Mouse (Mus musculus): ENCODE measurements around the gene Cmpk1. TPM values are rescaled to one million over a fixed set of nuclear protein-coding genes. Genes with fewer than 3 reads are reported as not detected.

Gene Cmpk1
- polyA plus RNA-seq (2012; rRNA removed), result 9.0 and 13.6 TPM in 2 replicates

DNA sequence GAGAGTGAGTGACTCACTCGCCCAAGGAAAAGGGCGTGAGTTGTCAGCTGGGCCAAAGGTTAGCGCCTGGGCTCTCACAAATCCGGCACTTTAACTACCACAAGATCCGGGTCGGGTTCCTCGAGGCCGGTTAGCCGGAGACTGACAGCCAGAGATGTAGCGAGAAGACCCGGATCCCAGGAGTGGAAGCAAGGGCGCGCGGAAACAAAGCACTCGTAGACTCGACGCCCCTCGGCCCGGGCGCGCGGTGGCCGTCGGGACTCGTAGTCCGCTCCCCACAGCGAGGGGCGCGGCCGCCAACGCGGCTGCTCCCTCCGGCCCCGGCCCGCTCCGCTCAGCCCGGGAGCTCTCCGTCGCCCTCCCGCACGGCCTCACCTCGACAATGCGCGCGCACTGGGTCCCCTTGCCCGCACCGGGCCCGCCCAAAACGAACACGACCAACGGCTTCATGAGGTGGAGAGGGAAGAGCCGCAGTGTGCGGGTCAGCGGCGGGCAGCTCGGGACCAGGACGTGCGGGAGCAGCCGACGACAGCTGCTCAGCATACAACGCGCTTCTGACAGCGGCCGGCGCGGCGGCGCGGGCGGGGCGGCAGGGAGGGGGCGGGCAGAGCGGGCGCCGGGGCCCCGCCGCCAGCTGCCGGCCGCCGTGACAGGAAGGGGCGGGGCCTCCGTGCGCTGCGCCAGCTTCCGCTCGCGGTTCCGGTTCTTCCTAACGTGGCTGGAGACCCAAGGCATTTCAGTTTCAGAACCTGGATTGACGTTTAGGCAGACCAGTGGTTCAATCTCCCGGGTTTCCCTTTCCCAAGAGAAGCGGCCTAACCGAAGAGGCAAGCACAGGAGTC is at the start of gene Cmpk1:
Gene Cmpk1, minus strand, starts transcription at position 651 of the 842 bp plus-strand sequence.
- Histone ChIP-seq H3K27me3 (ENCODE audit: control insufficient read depth, insufficient read depth, low read length) (no peaks in the 10 kb centered on the region), H3K27ac (ENCODE audit: insufficient read depth, low read length) (peak within 1 kb of the TSS; percentile 99), H3K36me3 (ENCODE audit: control insufficient read depth, insufficient read depth, low read length) (no peaks in the 10 kb centered on the region), H3K4me3 (ENCODE audit: extremely low read depth, insufficient read depth, insufficient read length) (peak within 1 kb of the TSS; percentile 99), H3K4me1 (ENCODE audit: control insufficient read depth, insufficient read depth, insufficient read length) (peaks cover 3% of the 10 kb centered on the region; the same call in 1 of the 2 replicates)
- TF ChIP-seq CTCF (IDR thresholded peaks at IDR 0.05; ENCODE audit: extremely low read depth, insufficient read depth, insufficient read length, insufficient replicate concordance), result no peak
- WGBS, result under 1% methylated on average over 92 of the region's 93 CpGs
- DNase-seq (ENCODE audit: low read depth in 1 of 2, low spot score in 2 of 2), result peak; percentile 54 to 82

DNA sequence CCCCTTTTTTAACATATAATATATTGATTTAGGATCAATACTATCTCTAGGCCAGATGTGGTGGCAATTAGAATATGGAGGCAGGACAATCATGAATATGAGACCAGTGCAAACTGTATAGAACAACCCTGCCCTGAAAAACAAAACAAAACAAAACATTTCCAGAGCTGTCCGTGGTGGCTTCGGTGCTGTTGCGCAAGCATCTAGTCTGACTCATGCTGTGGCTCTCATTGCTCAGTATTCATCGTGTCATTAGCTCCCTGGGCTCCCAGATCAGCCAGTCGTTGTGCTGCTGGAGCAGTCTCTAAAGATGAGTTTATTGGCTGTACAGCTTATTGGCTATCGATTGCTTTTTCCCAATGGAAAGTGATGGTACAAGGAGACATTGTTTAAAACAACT is 48.0 kb upstream of the Cmpk1 start:
- Histone ChIP-seq H3K4me3 (ENCODE audit: extremely low read depth, insufficient read depth, insufficient read length) (no peak overlapping the region), H3K4me1 (ENCODE audit: control insufficient read depth, insufficient read depth, insufficient read length) (no peaks in the 10 kb centered on the region), H3K27me3 (ENCODE audit: control insufficient read depth, insufficient read depth, low read length) (no peaks in the 10 kb centered on the region), H3K27ac (ENCODE audit: insufficient read depth, low read length) (no peak overlapping the region), H3K36me3 (ENCODE audit: control insufficient read depth, insufficient read depth, low read length) (no peaks in the 10 kb centered on the region)
- TF ChIP-seq CTCF (IDR thresholded peaks at IDR 0.05; ENCODE audit: extremely low read depth, insufficient read depth, insufficient read length, insufficient replicate concordance), result no peak
- TF ChIP-seq POLR2A (IDR thresholded peaks at IDR 0.05; ENCODE audit: low read depth, low read length), result no peak
- 71% methylated on average over 6 of the region's 6 CpGs for WGBS
- no peak for DNase-seq (ENCODE audit: low read depth in 1 of 2, low spot score in 2 of 2)

DNA sequence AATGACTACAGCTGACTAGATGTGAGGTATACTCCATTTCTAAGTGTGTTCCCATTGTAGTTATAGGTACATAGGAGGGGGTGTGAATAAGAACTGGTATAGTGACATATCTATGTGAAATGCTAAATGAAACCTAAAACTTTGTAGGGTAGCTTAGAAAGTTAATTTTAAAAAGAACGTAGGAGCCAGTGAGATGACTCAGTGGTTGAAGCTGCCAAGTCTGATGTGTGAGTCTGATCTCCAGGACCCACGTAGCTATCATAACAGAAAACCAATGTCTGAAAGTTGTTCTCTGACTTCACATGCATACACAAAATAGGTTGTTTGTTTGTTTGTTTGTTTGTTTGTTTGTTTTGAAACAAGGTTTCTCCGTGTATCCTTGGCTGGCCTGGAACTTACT is 33.0 kb upstream of the Cmpk1 start:
- no peak overlapping the region for H3K4me3 ChIP-seq (ENCODE audit: extremely low read depth, insufficient read depth, insufficient read length)
- no peaks in the 10 kb centered on the region for H3K36me3 ChIP-seq (ENCODE audit: control insufficient read depth, insufficient read depth, low read length)
- H3K4me1 ChIP-seq (ENCODE audit: control insufficient read depth, insufficient read depth, insufficient read length), result no peaks in the 10 kb centered on the region
- DNase-seq (ENCODE audit: low read depth in 1 of 2, low spot score in 2 of 2), result no peak
- H3K27me3 ChIP-seq (ENCODE audit: control insufficient read depth, insufficient read depth, low read length), result no peaks in the 10 kb centered on the region
- no peak overlapping the region for H3K27ac ChIP-seq (ENCODE audit: insufficient read depth, low read length)
- no peak for TF ChIP-seq POLR2A (IDR thresholded peaks at IDR 0.05; ENCODE audit: low read depth, low read length)
- no peak for TF ChIP-seq CTCF (IDR thresholded peaks at IDR 0.05; ENCODE audit: extremely low read depth, insufficient read depth, insufficient read length, insufficient replicate concordance)
- 95% methylated on average over 3 of the region's 3 CpGs for WGBS

DNA sequence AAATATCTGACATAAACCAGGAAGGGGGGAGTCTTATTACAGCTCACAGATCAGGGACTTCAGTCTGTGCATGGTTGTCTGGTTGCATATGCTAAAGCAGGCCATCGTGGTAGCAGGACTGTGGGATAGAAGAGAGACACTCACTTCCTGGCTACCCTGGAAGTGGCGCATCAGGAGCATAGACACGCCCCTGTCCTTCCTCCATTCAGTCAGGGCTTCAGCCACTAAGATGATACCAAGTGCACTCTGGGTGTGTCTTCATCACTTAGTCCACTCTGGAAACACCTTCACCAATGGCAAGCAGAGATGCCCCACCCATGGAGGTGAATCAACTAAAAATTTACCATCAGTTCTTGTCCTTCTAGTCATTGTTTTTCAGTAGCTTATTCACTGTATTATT is 27.2 kb upstream of the Cmpk1 start:
- Histone ChIP-seq H3K27ac (ENCODE audit: insufficient read depth, low read length) (no peak overlapping the region), H3K4me3 (ENCODE audit: extremely low read depth, insufficient read depth, insufficient read length) (no peak overlapping the region), H3K36me3 (ENCODE audit: control insufficient read depth, insufficient read depth, low read length) (no peaks in the 10 kb centered on the region), H3K27me3 (ENCODE audit: control insufficient read depth, insufficient read depth, low read length) (no peaks in the 10 kb centered on the region), H3K4me1 (ENCODE audit: control insufficient read depth, insufficient read depth, insufficient read length) (no peaks in the 10 kb centered on the region)
- no peak for DNase-seq (ENCODE audit: low read depth in 1 of 2, low spot score in 2 of 2)
- WGBS, result 89% methylated on average over 3 of the region's 3 CpGs
- TF ChIP-seq POLR2A (IDR thresholded peaks at IDR 0.05; ENCODE audit: low read depth, low read length) (no peak), CTCF (IDR thresholded peaks at IDR 0.05; ENCODE audit: extremely low read depth, insufficient read depth, insufficient read length, insufficient replicate concordance) (no peak)

DNA sequence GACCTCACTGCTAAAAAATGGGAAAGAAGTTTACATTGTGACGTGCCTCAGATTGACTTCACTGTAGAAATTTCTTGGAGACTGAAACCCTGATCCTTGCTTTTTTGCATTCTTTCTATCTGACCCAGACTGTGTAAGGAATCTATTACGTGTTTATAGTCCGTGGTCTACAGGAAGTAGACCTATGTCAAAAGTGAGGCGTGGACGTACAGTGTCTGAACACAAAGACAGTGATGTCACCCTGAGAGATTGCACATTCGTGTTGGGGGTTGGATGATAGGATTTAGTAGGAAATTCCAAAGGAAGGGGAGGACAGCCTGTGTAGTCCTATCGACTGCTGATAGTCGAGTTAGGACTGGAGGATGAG is 13.4 kb upstream of the Cmpk1 start:
- TF ChIP-seq CTCF (IDR thresholded peaks at IDR 0.05; ENCODE audit: extremely low read depth, insufficient read depth, insufficient read length, insufficient replicate concordance) (no peak), POLR2A (IDR thresholded peaks at IDR 0.05; ENCODE audit: low read depth, low read length) (no peak)
- Histone ChIP-seq H3K36me3 (ENCODE audit: control insufficient read depth, insufficient read depth, low read length) (no peaks in the 10 kb centered on the region), H3K27me3 (ENCODE audit: control insufficient read depth, insufficient read depth, low read length) (no peaks in the 10 kb centered on the region), H3K27ac (ENCODE audit: insufficient read depth, low read length) (no peak overlapping the region), H3K4me3 (ENCODE audit: extremely low read depth, insufficient read depth, insufficient read length) (peak overlapping the region; percentile 87), H3K4me1 (ENCODE audit: control insufficient read depth, insufficient read depth, insufficient read length) (no peaks in the 10 kb centered on the region)
- WGBS, result 2% methylated on average over 8 of the region's 8 CpGs
- no peak for DNase-seq (ENCODE audit: low read depth in 1 of 2, low spot score in 2 of 2)

DNA sequence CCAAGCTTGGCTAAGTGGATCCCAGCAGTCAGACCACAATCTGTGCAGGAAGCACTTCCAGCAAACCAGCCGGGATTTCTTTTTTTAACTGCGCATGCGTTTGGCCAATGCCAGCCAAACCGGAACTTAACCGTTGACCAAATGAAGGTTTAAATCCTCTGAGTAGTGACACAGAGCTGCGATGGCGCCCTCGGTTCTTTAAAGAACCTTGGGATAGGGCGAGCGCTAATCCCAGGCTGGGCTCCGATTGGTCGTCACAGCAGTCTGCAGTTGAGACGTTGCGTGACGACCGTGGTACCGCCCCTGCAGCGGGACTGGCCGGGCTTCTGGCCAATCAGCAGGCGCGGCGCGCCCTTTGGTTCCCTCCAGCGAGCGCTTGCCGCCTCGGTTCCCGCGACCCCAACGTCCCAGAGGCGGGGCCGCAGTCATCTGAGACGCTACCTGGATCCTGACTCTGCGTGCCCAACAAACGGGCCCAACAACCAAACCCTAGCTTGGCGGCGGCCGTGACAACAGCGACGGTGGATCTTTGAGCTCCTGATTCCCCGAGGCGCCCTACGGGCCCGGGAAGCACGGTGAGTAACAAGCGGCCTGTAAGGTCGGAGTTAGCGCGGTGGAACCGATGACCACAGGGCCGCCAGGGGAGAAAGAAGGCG is 12.9 kb upstream of the Cmpk1 start, which contains the start of gene Stil:
Gene Stil, plus strand, starts transcription at position 387 of the 656 bp plus-strand sequence.
- no peaks in the 10 kb centered on the region for H3K27me3 ChIP-seq (ENCODE audit: control insufficient read depth, insufficient read depth, low read length)
- peak within 1 kb of the TSS; percentile 87 for H3K4me3 ChIP-seq (ENCODE audit: extremely low read depth, insufficient read depth, insufficient read length)
- no peaks in the 10 kb centered on the region for H3K36me3 ChIP-seq (ENCODE audit: control insufficient read depth, insufficient read depth, low read length)
- peak; percentile 14; the same call in 1 of the 2 replicates for TF ChIP-seq POLR2A (IDR thresholded peaks at IDR 0.05; ENCODE audit: low read depth, low read length)
- no peak for TF ChIP-seq CTCF (IDR thresholded peaks at IDR 0.05; ENCODE audit: extremely low read depth, insufficient read depth, insufficient read length, insufficient replicate concordance)
- H3K4me1 ChIP-seq (ENCODE audit: control insufficient read depth, insufficient read depth, insufficient read length), result no peaks in the 10 kb centered on the region
- WGBS, result under 1% methylated on average over 52 of the region's 52 CpGs
- peak within 1 kb of the TSS; percentile 91 for H3K27ac ChIP-seq (ENCODE audit: insufficient read depth, low read length)
- peak; percentile 92 to 93 for DNase-seq (ENCODE audit: low read depth in 1 of 2, low spot score in 2 of 2)

DNA sequence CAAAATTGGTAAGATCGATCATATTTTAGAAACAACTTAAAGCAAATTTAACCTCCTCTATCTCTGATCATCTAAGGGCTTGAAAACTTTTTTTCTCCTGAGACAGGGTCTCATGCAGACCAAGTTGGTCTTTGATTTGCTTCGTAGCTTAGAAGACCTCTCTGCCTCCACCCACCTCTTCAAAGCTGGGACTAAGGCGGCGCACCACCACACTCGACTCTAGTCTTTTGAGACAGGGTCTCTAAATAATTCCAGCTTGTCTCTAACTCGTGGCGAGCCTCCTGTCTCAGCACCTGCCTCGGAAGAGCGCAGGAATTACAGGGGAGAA is 12.4 kb upstream of the Cmpk1 start:
- no peak for TF ChIP-seq POLR2A (IDR thresholded peaks at IDR 0.05; ENCODE audit: low read depth, low read length)
- TF ChIP-seq CTCF (IDR thresholded peaks at IDR 0.05; ENCODE audit: extremely low read depth, insufficient read depth, insufficient read length, insufficient replicate concordance), result no peak
- WGBS, result 11% methylated on average over 9 of the region's 9 CpGs
- Histone ChIP-seq H3K27me3 (ENCODE audit: control insufficient read depth, insufficient read depth, low read length) (no peaks in the 10 kb centered on the region), H3K4me1 (ENCODE audit: control insufficient read depth, insufficient read depth, insufficient read length) (no peaks in the 10 kb centered on the region), H3K36me3 (ENCODE audit: control insufficient read depth, insufficient read depth, low read length) (no peaks in the 10 kb centered on the region), H3K27ac (ENCODE audit: insufficient read depth, low read length) (peak overlapping the region; percentile 91), H3K4me3 (ENCODE audit: extremely low read depth, insufficient read depth, insufficient read length) (peak overlapping the region; percentile 87)
- no peak for DNase-seq (ENCODE audit: low read depth in 1 of 2, low spot score in 2 of 2)

Data from spleen, adult 2 months (tissue).